Mouse (Mus musculus) liver, embryonic 14.5 days (tissue): ENCODE results near the gene Megf11.

Source experiments
- CTCF ChIP-seq: IDR thresholded peaks from 2 replicates; pipeline ENCODE4 v1.5.1; 2016; ENCODE audit warnings: antibody characterized with exemption, low read depth, control low read depth
- EP300 ChIP-seq: IDR thresholded peaks from 2 replicates; pipeline ENCODE4 v1.6.1; 2016; ENCODE audit warnings: antibody characterized with exemption, low read depth

GRCm38 (mm10) chr9:64501211-64501610 is 115.8 kb downstream of the Megf11 start:
- TF ChIP-seq CTCF (no peak), EP300 (no peak)
